Mouse (Mus musculus): Measurements from ENCODE around the gene Tbx1. TPM values are rescaled to one million over a fixed set of nuclear protein-coding genes. Genes with fewer than 3 reads are reported as not detected.

Tbx1 gene
- polyA plus RNA-seq, 1 experiment: 4.2 TPM

DNA sequence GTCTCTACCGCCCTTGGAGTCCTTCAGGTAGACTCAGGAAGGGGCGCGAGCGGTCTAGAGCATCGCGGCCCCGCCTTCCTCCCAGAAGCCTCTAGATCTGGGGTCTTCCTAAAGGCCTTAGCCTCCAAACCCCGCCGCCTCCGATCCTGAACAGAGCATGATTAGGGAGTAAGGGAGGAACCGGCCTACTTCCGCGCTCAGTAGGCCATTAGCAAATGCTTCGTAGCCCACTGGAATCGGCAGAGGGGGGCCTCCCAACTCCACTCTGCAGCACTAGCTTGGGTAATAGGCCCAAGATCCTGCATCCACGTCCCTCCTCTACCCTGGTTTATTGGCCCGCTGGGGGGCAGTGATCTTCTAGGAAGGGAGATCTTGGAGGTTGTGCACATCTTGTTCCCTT is 31.5 kb upstream of the Tbx1 start, which contains the start of gene Gp1bb:
Gene Gp1bb, minus strand, starts transcription at position 385 of the 400 bp plus-strand sequence.
- no peak within 1 kb of the TSS for H3K27ac ChIP-seq (ENCODE audit: control insufficient read depth, insufficient read depth, low read depth, low read length)
- TF ChIP-seq POLR2A (IDR thresholded peaks at IDR 0.05; ENCODE audit: control insufficient read depth, low read depth, low read length) (no peak), CTCF (IDR thresholded peaks at IDR 0.05; ENCODE audit: control insufficient read depth, insufficient read depth, insufficient replicate concordance, low read depth, low read length) (no peak)
- no peaks in the 10 kb centered on the region for H3K27me3 ChIP-seq (ENCODE audit: control insufficient read depth, insufficient read depth, low read length)
- H3K36me3 ChIP-seq (ENCODE audit: control insufficient read depth, insufficient read depth, low read length): no peaks in the 10 kb centered on the region
- H3K4me1 ChIP-seq (ENCODE audit: control insufficient read depth, insufficient read depth, low read length): peaks cover 48% of the 10 kb centered on the region
- peak within 1 kb of the TSS; percentile 69 for H3K4me3 ChIP-seq (ENCODE audit: control insufficient read depth, low read depth, low read length)

GRCm38 (mm10) chr16:18621362-18622001 is 31.0 kb upstream of the Tbx1 start:
- peaks cover 46% of the 10 kb centered on the region for H3K4me1 ChIP-seq (ENCODE audit: control insufficient read depth, insufficient read depth, low read length)
- H3K4me3 ChIP-seq (ENCODE audit: control insufficient read depth, low read depth, low read length): peak overlapping the region; percentile 69
- H3K27me3 ChIP-seq (ENCODE audit: control insufficient read depth, insufficient read depth, low read length): no peaks in the 10 kb centered on the region
- no peak for TF ChIP-seq POLR2A (IDR thresholded peaks at IDR 0.05; ENCODE audit: control insufficient read depth, low read depth, low read length)
- no peak for TF ChIP-seq CTCF (IDR thresholded peaks at IDR 0.05; ENCODE audit: control insufficient read depth, insufficient read depth, insufficient replicate concordance, low read depth, low read length)
- H3K27ac ChIP-seq (ENCODE audit: control insufficient read depth, insufficient read depth, low read depth, low read length): no peak overlapping the region
- no peaks in the 10 kb centered on the region for H3K36me3 ChIP-seq (ENCODE audit: control insufficient read depth, insufficient read depth, low read length)

DNA sequence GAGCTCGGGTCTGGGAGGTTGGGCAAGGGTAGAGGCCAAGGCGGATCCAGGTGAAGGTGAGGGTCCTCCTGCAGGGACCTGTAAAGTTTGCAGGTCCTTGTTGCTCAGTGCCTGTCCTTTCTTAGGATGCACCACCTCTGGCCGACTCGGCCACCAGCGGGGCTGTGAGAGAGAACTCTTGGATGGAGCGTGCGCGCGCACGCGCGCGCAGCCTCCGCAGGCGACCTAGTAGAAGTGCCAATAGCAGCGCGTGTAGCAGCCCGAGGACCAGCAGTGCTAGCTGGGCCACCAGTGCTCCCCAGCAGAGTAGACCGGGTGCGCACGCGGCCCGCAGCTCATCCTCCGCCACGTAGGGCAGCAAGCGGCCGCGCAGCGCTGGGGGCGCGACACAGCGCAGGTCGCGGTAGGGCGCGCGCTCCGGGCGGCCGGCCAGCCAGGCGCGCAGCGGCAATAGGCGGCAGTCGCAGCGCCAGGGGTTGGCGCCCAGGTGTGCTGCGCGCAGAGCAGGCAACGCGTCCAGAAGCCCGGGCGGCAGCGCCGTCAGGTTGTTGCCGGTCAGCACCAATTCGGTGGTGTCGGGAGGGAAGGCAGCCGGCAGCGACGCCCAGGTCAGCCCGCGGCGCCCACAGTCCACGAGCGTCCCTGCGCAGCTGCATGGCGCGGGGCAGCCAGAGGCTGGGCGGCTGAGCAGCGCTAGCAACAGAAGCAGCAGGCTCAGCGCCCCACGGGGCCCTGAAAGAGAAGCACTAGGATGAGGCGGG is 30.3 kb upstream of the Tbx1 start:
- Histone ChIP-seq H3K27me3 (ENCODE audit: control insufficient read depth, insufficient read depth, low read length) (no peaks in the 10 kb centered on the region), H3K4me1 (ENCODE audit: control insufficient read depth, insufficient read depth, low read length) (peaks cover 44% of the 10 kb centered on the region), H3K27ac (ENCODE audit: control insufficient read depth, insufficient read depth, low read depth, low read length) (no peak overlapping the region)

DNA sequence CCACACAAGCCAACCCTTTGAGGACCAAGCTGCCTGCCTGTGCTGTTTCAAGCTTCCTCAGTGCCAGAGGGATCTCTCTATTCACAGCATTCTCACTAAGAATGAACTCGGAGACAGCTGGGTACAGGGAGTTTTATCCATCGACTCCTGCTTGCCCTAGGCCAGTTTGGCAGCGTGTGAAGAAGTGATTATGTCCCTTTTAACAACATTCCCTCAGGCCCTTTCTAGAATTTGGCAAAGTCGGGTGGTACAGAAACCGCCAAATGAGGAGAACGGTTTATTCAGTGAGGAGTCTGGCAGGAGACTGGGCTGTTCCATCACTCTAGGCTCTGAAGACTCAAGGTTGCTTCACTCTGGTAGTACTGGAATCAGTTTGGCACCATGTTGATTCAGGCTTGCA is 29.7 kb upstream of the Tbx1 start:
- H3K27ac ChIP-seq (ENCODE audit: control insufficient read depth, insufficient read depth, low read depth, low read length): no peak overlapping the region
- no peaks in the 10 kb centered on the region for H3K27me3 ChIP-seq (ENCODE audit: control insufficient read depth, insufficient read depth, low read length)
- peaks cover 41% of the 10 kb centered on the region for H3K4me1 ChIP-seq (ENCODE audit: control insufficient read depth, insufficient read depth, low read length)
- H3K4me3 ChIP-seq (ENCODE audit: control insufficient read depth, low read depth, low read length): no peak overlapping the region
- no peaks in the 10 kb centered on the region for H3K36me3 ChIP-seq (ENCODE audit: control insufficient read depth, insufficient read depth, low read length)
- no peak for TF ChIP-seq CTCF (IDR thresholded peaks at IDR 0.05; ENCODE audit: control insufficient read depth, insufficient read depth, insufficient replicate concordance, low read depth, low read length)
- no peak for TF ChIP-seq POLR2A (IDR thresholded peaks at IDR 0.05; ENCODE audit: control insufficient read depth, low read depth, low read length)

More for the DNA sequence above, 30.3 kb upstream of the Tbx1 start:
- no peak for TF ChIP-seq POLR2A (IDR thresholded peaks at IDR 0.05; ENCODE audit: control insufficient read depth, low read depth, low read length)
- no peak for TF ChIP-seq CTCF (IDR thresholded peaks at IDR 0.05; ENCODE audit: control insufficient read depth, insufficient read depth, insufficient replicate concordance, low read depth, low read length)
- no peaks in the 10 kb centered on the region for H3K36me3 ChIP-seq (ENCODE audit: control insufficient read depth, insufficient read depth, low read length)
- H3K4me3 ChIP-seq (ENCODE audit: control insufficient read depth, low read depth, low read length): peak overlapping the region; percentile 69

DNA sequence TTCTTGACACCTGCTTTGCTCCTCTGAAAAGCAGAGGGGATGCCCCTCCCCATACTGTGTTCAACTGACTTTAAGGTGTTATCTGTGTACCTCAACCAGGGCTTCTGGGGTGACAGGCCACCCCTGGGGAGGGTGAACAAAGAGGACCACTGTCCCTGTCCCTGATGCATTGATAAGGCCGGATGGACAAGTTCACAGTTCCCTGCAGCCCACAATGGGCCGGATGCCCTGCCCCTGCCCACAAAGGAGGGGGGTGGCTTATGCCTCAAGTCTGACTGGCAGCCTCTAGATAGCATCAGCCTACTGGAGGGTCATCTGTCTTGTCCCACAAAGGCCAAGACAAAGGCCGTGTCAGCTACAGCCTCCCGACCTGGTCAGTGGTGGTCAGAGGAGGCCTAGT is 28.6 kb upstream of the Tbx1 start:
- Histone ChIP-seq H3K27me3 (ENCODE audit: control insufficient read depth, insufficient read depth, low read length) (no peaks in the 10 kb centered on the region), H3K27ac (ENCODE audit: control insufficient read depth, insufficient read depth, low read depth, low read length) (no peak overlapping the region), H3K36me3 (ENCODE audit: control insufficient read depth, insufficient read depth, low read length) (no peaks in the 10 kb centered on the region), H3K4me3 (ENCODE audit: control insufficient read depth, low read depth, low read length) (no peak overlapping the region), H3K4me1 (ENCODE audit: control insufficient read depth, insufficient read depth, low read length) (peaks cover 41% of the 10 kb centered on the region)
- TF ChIP-seq POLR2A (IDR thresholded peaks at IDR 0.05; ENCODE audit: control insufficient read depth, low read depth, low read length) (no peak), CTCF (IDR thresholded peaks at IDR 0.05; ENCODE audit: control insufficient read depth, insufficient read depth, insufficient replicate concordance, low read depth, low read length) (no peak)

GRCm38 (mm10) chr16:18618297-18618696 is 27.8 kb upstream of the Tbx1 start:
- Histone ChIP-seq H3K4me1 (ENCODE audit: control insufficient read depth, insufficient read depth, low read length) (peaks cover 41% of the 10 kb centered on the region), H3K36me3 (ENCODE audit: control insufficient read depth, insufficient read depth, low read length) (no peaks in the 10 kb centered on the region), H3K27ac (ENCODE audit: control insufficient read depth, insufficient read depth, low read depth, low read length) (no peak overlapping the region), H3K4me3 (ENCODE audit: control insufficient read depth, low read depth, low read length) (no peak overlapping the region), H3K27me3 (ENCODE audit: control insufficient read depth, insufficient read depth, low read length) (no peaks in the 10 kb centered on the region)
- no peak for TF ChIP-seq POLR2A (IDR thresholded peaks at IDR 0.05; ENCODE audit: control insufficient read depth, low read depth, low read length)

GRCm38 (mm10) chr16:18617370-18618065 is 27.0 kb upstream of the Tbx1 start:
- peak overlapping the region; percentile 59 for H3K4me3 ChIP-seq (ENCODE audit: control insufficient read depth, low read depth, low read length)
- H3K4me1 ChIP-seq (ENCODE audit: control insufficient read depth, insufficient read depth, low read length): peaks cover 39% of the 10 kb centered on the region
- H3K27ac ChIP-seq (ENCODE audit: control insufficient read depth, insufficient read depth, low read depth, low read length): no peak overlapping the region
- TF ChIP-seq POLR2A (IDR thresholded peaks at IDR 0.05; ENCODE audit: control insufficient read depth, low read depth, low read length) (no peak), CTCF (IDR thresholded peaks at IDR 0.05; ENCODE audit: control insufficient read depth, insufficient read depth, insufficient replicate concordance, low read depth, low read length) (peak; percentile 92; the same call in 1 of the 2 replicates)
- no peaks in the 10 kb centered on the region for H3K36me3 ChIP-seq (ENCODE audit: control insufficient read depth, insufficient read depth, low read length)
- no peaks in the 10 kb centered on the region for H3K27me3 ChIP-seq (ENCODE audit: control insufficient read depth, insufficient read depth, low read length)

Data from testis, adult 2 months (tissue).